Mouse (Mus musculus) T-helper 2 cell (primary cell): ENCODE results near the gene Cfd.

Source experiments
- in situ Hi-C: fragments of 300-600 bp; cut with MboI, MseI; formaldehyde crosslinking; loops from one replicate; pipeline ENCODE4 v1.15.1; 2025; ENCODE audit warnings: high pct_unique_total_duplicates

Cfd gene

DNA sequence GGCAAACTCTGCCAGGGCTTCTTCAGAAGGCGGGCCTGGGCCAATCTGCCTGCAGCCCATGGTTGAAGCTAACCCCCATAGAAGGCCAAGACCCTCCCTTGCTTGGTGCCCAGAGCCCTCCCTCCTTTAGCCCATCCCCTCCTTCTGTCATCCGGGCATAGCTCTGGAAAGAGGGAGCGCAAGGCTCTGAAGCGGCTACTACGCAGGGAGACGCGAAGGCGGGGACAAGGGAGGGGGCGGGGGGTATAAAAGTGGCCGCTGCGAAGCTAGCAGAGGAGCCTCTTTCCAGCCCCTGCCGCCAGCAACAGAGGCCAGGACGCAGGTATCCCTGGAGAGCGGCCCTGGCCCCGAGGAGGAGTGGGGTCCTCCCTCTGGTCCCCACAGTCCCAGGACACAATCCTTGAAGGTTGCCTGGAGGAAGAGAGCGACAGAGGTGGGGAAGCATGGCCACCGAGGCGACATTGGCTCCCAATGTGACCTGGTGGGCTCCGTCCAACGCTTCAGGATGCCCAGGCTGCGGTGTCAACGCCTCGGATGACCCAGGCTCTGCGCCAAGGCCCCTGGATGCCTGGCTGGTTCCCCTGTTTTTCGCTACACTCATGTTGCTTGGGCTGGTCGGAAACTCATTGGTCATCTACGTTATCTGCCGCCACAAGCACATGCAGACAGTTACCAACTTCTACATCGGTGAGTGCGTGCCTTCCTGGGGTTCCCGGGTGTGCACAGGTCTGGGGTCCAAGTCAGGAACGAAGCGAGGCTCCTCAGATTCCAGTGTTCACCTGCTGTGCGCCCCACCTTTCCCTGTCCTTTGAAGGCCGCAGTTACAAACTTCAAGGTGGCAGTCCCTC, 27.8 kb downstream of the Cfd start:
- in situ Hi-C loops = no loop called here

DNA sequence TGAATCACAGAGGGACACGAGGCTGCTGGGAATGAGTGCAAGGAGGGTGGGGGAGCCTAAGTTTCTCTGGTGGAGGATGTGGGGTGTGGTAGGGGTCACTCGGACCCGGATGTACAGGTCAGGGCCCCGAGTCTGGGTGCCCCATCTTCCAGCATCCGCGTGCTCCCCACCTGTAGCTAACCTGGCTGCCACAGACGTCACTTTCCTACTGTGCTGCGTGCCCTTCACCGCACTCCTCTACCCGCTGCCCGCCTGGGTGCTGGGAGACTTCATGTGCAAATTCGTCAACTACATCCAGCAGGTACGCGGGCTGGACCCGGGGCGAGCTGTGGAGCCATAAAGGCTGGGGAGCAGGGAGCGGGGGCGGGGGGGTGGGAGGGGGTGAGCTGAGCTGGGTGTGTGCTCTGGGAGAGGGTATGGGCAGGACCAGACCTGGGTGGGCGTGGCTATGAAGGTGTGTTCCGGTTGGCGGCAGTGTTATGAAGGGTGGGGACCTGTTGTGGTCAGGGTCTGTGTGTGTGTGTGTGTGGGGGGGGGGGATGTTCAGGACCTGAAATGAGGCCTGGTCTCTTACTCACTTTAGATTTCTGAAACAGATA, 28.7 kb downstream of the Cfd start:
- in situ Hi-C loops = no loop called here

DNA sequence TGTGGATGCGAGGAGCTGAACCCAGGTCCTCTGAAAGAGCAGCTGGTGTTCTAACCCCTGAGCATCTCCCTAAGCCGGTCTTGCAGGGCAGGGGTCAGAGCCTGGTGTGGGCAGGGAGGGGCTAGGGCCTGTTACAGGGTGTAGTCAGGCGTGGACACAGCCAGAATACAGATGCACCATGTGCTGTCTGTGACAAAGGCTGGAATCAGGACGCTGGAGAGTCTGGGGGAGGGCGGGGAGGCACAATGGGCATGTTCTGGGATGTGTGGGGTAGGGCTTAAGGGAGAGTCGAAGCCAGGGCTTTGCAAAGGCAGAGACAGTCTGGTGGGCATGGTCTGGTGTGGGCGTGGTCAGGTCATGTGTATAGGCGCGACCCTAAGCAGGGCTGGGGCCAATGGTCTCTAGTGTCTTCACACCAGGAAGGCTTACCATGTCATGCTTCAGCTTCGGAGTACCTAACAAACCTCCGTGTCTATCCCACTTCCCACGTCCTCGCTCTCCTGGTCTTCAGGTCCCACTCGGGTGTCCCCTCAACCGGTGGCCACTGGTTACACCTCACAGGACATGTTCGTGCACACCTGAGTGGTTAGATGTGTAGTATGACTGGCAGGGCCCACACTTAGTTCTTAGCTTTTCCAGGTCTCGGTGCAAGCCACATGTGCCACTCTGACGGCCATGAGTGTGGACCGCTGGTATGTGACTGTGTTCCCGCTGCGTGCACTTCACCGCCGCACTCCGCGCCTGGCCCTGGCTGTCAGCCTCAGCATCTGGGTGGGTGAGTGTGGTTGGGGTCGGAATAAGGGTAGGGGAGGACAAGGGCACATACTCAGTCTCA, 29.6 kb downstream of the Cfd start:
- in situ Hi-C loops = no loop called here

DNA sequence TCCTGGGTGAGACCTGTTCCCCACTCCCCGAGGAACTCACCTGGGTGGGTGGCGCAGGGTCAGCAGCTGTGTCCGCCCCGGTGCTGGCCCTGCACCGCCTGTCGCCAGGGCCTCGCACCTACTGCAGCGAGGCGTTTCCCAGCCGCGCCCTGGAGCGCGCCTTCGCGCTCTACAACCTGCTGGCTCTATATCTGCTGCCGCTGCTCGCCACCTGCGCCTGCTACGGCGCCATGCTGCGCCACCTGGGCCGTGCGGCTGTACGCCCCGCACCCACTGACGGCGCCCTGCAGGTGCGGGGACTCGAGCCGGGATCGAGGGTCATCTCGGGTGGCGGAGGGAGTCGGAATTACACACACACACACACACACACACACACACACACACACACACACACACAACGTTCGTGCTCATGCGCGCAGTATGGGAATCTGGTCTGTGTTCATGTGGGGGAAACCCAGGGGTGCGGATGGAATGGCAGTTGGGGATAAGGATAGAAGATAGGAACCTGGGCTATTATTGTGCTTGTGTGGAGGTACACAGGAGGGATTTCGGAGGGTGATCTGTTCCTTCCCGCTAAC, 30.4 kb downstream of the Cfd start, which contains the start of gene R3hdm4:
TSS of gene R3hdm4 (minus strand) at position 251 of the 578 bp plus-strand sequence.
- in situ Hi-C loops = no loop called here

DNA sequence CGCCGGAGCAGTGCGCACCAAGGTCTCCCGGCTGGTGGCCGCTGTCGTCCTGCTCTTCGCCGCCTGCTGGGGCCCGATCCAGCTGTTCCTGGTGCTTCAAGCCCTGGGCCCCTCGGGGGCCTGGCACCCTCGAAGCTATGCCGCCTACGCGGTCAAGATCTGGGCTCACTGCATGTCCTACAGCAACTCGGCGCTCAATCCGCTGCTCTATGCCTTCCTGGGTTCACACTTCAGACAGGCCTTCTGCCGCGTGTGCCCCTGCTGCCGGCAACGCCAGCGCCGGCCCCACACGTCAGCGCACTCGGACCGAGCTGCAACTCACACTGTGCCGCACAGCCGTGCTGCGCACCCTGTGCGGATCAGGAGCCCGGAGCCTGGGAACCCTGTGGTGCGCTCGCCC, 30.9 kb downstream of the Cfd start:
- in situ Hi-C loops = no loop called here

- in situ Hi-C loops = loop anchor here (5.0 kb wide), 1 partner anchor 37 kb away; the partner anchor contains the start of gene Wdr18
Measured at GRCm38 (mm10) chr10:79924998-79925784, 34.5 kb downstream of the Cfd start.

DNA sequence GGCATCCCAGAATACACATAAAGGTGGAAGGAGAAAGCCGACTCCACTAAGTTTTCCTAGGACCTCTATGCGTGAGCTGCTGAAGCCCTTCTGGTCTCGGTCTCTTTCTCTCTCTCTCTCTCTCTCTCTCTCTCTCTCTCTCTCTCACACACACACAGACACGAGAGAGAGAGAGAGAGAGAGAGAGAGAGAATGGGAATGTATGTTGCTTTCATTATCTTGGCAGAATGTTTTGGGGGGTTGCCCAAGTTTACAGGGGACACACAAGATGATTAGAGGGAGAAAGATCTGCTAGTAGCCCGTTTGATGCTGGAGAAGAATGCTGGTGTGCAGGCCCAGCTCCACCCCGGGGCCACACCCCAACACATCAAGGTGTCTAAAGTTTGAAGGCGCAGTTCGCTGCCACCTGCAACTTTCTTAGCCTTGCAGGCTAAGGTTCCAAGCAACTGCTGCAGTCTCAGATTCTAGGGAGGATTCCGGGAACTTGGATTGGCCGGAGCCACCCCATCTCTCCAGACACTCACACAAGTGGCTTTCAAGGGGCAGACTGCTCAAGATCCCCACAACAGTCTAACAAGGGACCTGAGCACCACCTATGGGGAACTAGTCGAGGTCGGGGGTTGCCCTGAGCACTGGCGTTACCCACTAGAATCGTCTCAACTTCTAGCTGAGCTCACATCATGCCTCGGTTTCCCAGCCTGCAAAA, 35.3 kb downstream of the Cfd start:
- in situ Hi-C loops = loop anchor here (5.0 kb wide), 1 partner anchor 36 kb away; the partner anchor contains the start of gene Wdr18

DNA sequence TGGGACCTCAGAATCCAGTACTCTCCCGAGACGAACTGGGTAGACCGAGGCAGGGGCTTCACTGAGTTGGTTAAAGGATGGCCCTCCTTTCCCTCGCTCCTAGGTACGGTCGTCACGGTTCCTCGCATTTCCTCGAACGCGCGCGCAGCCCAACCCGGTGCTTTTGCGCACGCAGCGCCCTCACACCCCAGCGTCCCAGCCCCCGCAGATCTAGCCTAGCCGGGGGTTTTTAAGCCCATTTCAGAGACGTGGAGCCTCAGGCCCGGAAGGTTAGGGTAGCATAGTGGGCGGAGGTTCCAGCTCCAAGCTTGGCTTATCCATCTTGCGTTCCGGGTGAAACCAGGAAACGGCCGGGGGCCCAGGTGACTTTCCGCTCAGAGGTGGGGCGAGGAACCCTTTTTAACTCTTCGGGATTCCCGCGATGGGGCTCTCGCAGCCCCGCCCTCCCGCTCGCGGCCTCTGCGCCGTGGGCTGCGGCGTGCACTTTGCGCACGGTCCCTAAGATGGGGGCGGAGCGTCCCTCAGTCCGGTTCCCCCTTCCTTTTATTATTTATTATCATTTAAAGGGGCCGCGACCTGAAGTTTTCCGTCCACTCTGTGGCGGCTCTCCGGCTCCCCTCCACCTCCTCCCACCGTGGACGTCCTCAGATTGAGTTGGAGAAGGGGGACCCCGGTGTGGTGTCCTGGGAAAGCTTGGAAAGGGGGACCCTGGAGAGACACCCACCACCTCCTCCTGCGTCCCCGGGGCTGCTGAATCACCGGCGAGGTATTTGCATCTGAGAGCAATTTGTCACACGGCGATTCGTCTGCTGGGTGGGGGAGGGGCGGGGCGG, 36.1 kb downstream of the Cfd start, which contains the start of gene Arid3a:
TSS of gene Arid3a (plus strand) at position 553 of the 833 bp plus-strand sequence.
- in situ Hi-C loops = loop anchor here (5.0 kb wide), 1 partner anchor 36 kb away; the partner anchor contains the start of gene Wdr18

GRCm38 (mm10) chr10:79927324-79928029, 36.8 kb downstream of the Cfd start:
- in situ Hi-C loops = loop anchor here (5.0 kb wide), 1 partner anchor 35 kb away; the partner anchor contains the start of gene Wdr18

GRCm38 (mm10) chr10:79928030-79928694, 37.5 kb downstream of the Cfd start:
- in situ Hi-C loops = loop anchor here (5.0 kb wide), 1 partner anchor 34 kb away; the partner anchor contains the start of gene Wdr18

DNA sequence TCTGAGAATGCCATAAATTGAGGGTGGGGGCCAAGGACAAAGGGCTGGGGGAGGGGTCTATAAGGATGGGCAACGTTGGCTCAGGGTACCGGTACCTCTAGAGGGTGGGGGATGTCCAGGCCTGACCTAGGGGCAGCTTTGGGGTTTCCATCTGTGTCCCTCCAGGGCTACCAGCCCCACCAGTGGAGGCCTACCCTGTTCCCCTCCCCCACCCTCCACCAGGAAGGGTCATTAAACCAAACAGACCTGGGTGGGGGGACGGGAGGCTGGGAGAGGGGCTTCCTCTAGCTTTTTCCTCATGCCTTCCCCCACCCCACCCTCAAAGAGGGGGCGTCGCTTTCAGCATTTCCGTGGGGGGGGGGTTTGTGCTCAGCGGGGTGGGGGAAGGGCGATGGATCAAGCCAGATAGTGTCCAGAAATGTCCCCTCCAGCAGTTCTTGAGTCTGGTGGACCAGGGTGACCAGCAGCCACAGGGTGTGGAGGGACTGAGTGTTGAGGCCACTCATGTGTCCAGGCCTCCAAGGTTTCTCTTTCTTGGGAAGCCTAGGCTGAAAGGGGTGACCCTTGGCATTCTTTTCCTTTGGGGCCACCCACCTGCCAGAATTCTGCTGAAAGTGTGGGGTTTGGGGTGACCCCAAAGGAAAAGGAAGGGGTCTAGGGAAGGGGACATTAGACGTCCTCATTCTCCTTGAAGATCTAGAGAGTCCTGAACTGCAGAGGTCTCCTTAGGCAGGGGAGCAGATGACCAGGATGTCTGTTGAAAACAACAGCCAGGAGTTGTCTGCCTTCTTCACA, 38.5 kb downstream of the Cfd start:
- in situ Hi-C loops = loop anchor here (5.0 kb wide), 1 partner anchor 33 kb away; the partner anchor contains the start of gene Wdr18

GRCm38 (mm10) chr10:79929967-79930825, 39.5 kb downstream of the Cfd start:
- in situ Hi-C loops = loop anchor here (5.0 kb wide), 1 partner anchor 32 kb away; the partner anchor contains the start of gene Wdr18

- in situ Hi-C loops = no loop called here
Measured at GRCm38 (mm10) chr10:79930826-79931186, 40.2 kb downstream of the Cfd start.

DNA sequence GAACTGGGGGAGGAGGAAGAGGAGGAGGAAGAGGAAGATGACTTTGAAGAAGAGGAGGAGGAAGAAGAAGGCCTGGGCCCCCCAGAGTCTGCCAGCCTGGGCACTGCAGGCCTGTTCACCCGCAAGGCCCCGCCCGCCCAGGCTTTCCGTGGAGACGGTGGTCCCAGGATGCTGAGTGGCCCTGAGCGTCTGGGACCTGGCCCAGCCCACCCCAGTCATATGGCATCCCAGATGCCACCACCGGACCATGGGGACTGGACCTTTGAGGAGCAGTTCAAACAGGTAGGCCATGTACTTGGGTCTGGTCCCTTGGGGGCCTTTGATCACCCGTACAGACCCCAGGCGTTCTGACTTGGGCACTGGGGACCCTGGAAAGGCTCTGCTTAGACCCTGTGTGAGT, 41.1 kb downstream of the Cfd start:
- in situ Hi-C loops = no loop called here

GRCm38 (mm10) chr10:79932736-79933135, 42.1 kb downstream of the Cfd start:
- in situ Hi-C loops = no loop called here

DNA sequence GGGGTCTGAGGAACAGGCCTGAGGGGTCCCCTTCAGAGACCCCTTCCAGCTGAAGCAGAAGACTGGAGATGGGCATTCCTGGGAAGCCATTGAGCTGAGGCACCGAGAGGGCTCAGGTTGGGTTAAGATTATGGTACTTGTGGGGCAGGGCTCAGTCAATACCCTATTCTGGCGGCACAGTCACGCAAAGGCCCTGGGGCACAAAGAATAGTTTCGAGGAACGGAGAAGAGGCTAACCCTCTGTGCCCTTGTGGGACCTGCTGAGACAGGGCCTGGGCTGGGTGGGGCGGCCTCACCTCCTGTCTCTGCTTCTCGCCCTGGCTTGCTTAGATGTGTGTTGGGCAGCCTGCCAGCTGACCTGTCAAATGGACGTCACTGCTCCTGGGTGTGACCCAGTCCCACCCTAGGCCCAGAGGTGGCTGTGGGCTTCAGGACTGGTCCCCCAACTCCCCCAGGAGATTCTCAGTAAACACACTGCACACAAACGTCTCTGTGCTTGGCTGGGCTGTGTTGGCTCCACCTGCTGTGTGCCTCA, 42.6 kb downstream of the Cfd start:
- in situ Hi-C loops = no loop called here
